Mouse (Mus musculus): ENCODE measurements around the gene Dhx34. TPM values are rescaled to one million over a fixed set of nuclear protein-coding genes. Genes with fewer than 3 reads are reported as not detected.
"Not testable (repeated sequence)": the region's sequence is repeated elsewhere in the genome, so short reads cannot be mapped to it uniquely, and the experiment has no call there.

The Dhx34 gene
- total RNA-seq (2021) = 1 to 10 TPM; 5.8 to 7.6 TPM
- long read RNA-seq, experiment 1, transcript Dhx34-207 (17 exons, 3,801 nt) = major isoform, 6 of 24 reads
- long read RNA-seq, experiment 1, partial matches to known transcripts = 7 of 24 reads
- long read RNA-seq, experiment 1, other reads (novel, unspliced or antisense) = 11 of 24 reads
- long read RNA-seq, experiment 2, partial matches to known transcripts = 11 of 17 reads
- long read RNA-seq, experiment 2, other reads (novel, unspliced or antisense) = 4 of 17 reads

GRCm38 (mm10) chr7:16221582-16222272, at the start of gene Dhx34:
TSS of gene Dhx34 (minus strand) at chr7:16222037.
- peak; percentile 96 for DNase-seq

- no peak for DNase-seq
Measured at GRCm38 (mm10) chr7:16271139-16271538, 49.3 kb upstream of the Dhx34 start.

DNA sequence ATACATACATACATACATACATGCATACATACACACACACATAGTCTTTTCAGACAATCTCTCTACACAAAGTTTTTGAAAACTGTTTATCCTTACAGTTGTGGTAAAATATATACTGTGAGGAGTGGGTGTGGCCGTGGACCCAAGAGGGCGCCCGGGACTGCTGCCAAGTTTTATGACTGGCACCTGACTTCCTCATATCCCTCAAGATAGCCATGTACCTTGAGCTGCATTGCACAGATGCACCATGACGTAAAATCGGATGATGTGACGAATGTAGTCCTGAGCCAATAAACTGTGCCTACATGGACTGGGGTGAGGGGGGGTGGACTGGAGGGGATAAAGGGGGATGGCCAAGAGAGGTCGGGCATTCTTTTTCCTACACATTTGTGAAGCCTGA, 44.8 kb upstream of the Dhx34 start:
- not testable (repeated sequence) for DNase-seq

GRCm38 (mm10) chr7:16265856-16266255, 44.0 kb upstream of the Dhx34 start:
- no peak for DNase-seq

DNA sequence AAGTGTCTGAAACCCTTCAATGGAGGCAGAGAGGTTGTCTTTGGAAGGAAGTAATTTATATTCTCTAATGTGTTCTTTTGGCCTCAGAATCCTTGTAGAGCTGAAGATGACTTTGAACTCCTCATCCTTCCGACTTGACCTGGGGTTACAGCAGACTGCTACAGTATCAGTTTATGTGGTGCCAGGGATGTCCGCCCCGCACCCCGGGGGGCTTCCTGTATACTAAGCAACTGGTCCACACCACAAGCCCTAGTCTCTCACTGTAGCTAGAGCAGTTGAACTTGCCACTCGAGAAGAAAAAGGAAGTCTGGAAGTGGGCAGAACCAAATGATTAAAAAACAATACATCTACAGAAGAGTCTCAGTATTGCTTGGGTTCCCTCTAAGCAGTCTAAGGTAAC, 42.0 kb upstream of the Dhx34 start:
- no peak for DNase-seq

DNA sequence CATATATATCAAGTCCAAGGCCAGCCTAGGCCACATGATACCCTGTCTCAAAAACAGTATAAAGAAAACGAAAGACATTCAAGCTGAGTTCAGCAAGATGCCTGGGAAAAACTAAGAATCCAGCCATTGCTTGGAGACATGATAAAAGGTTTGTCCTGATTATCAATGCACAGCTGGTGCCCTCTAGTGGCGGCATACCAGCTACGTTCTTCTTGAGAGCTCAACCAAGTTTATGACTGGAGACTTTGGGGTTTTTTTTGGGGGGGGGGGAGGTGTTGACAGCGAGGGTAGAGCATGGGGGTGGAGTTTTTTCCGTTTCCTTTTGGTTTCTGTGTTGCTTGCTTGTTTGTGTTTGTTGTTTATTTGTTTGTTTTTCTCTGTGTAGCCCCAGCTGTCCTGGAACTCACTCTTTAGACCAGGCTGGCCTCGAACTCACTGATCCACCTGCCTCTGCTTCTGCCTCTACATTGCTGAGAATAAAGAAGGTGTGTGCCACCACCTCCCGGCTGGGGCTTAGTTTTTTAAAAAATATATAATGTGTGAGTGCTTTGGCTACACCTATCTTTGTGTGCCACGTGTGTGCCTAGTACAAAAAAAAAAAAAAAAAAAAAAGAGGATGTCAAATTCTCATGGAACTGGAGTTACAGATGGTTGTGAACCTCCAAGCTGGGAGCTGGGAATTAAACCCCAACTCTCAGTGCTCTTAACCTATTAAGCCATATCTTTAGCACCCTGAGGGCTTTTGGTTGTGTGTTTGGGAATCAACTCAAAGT, 41.4 kb upstream of the Dhx34 start:
- peak; percentile 87 for DNase-seq

DNA sequence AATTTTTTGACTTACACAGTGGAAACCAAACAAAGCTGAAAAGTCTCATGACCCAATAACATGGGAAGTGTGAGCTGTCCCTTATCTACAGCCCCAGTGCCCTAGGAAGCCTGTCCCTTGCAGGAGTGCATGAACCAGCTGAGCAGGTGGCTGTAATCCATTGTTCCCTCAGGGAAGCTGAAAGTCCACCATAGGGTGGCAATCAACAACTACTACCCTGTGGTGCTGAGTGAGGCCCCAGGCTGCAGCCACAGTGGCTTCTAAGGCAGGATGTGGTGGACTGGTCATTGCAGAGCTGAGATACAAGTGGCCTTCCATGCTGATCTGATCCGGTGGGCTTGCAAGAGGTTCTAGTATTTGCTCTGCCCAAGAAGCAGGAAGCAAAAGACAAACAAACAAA, 39.3 kb upstream of the Dhx34 start:
- no peak for DNase-seq

DNA sequence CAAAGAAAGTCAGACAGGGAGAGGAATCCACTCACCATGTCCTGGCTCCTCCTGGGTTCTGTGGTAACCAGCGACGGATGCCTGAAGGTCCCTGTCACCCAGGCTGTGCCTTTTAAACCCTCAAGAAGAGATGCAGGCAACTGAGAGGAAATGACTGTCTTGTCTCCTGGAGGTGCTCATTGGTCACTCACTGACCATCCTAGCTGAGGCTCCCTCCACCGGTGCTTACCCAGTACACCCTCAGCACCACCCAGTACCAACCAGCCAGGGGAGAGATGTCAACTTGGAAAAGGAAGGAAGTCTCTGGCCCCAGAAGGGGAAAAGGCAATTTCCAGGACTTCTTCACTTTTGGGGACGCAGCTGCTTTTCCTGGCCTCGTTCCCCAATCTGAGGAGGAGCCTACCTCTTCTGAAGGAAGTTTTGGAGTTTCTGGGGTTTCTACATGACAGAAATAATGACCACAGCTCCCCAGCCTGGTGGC, 37.3 kb upstream of the Dhx34 start, which contains the start of gene C5ar1:
Gene C5ar1, minus strand, starts transcription at position 431 of the 481 bp plus-strand sequence.
- DNase-seq = no peak

- DNase-seq = no peak
Measured at GRCm38 (mm10) chr7:16257830-16258229, 36.0 kb upstream of the Dhx34 start.

DNA sequence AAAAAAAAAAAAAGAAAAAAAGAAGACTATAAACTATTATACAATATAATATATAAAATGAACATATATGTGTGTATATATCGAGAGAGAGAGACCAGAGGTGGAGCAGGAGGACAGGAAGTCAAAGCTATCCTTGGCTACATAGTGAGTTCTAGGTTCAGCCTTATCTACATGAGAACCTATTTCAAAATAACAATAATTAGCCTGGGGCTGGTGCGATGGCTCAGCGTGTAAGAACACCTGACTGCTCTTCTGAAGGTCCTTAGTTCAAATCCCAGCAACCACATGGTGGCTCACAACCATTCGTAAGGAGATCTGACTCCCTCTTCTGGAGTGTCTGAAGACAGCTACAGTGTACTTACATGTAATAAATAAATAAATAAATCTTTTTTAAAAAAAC, 34.1 kb upstream of the Dhx34 start:
- not testable (repeated sequence) for DNase-seq

- no peak for DNase-seq
Measured at GRCm38 (mm10) chr7:16254195-16254594, 32.4 kb upstream of the Dhx34 start.

GRCm38 (mm10) chr7:16250687-16251086, 28.9 kb upstream of the Dhx34 start:
- no peak for DNase-seq

GRCm38 (mm10) chr7:16245958-16246357, 24.1 kb upstream of the Dhx34 start:
- no peak for DNase-seq

GRCm38 (mm10) chr7:16244067-16244466, 22.2 kb upstream of the Dhx34 start, which contains the start of gene C5ar2:
TSS of gene C5ar2 (minus strand) at chr7:16244154.
- DNase-seq = no peak

GRCm38 (mm10) chr7:16242198-16242597, 20.4 kb upstream of the Dhx34 start:
- no peak for DNase-seq

DNA sequence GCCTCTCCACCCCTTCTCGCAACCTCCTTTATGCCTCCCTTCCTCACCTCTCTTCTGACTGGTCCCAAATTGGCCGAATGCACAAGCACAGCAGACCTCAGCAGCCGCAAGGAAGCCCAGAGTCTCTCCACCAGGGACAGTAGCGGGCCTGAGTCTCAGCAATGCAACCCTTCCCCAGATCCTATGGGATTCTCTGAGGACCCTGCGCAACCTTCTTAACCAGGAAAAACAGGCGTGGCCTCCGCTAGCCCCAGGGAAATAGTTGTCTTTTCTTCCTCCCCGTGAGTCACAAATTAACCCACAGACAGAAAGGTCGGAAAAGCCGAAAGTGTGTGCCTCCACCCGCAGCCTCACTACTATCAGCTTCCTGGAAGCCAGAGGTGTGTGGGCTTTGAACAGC, 19.9 kb upstream of the Dhx34 start:
- no peak for DNase-seq

GRCm38 (mm10) chr7:16240978-16241303, 19.1 kb upstream of the Dhx34 start:
- DNase-seq = no peak

GRCm38 (mm10) chr7:16240281-16240977, 18.6 kb upstream of the Dhx34 start:
- no peak for DNase-seq

- DNase-seq = no peak
Measured at GRCm38 (mm10) chr7:16239554-16239997, 17.7 kb upstream of the Dhx34 start.

GRCm38 (mm10) chr7:16229869-16230268, 8.0 kb upstream of the Dhx34 start:
- DNase-seq = no peak

DNA sequence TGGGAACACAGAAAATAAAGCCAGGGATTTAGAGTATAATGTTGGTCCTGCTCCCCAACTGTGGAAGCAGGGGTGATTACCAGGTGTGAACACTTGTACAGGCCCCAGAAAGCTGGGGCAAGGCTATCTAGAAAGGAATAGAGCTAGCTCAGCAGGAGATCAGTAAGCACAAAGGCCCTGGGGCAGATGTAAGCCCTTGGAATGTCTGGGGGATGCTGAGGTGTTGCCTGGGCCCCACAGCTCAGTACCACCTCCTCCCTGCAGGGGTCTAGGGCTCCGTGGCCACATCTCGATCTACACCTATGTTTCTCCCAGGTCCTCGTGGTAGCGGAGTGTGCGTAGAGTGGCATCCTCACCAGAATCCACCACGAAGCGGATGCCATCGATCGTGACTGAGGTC, 7.9 kb downstream of the Dhx34 start:
- DNase-seq = no peak

GRCm38 (mm10) chr7:16213196-16213595, 8.6 kb downstream of the Dhx34 start:
- no peak for DNase-seq

Data from gastrocnemius, postnatal 10 days (tissue).